Mouse (Mus musculus): ENCODE data around the gene Pf4.
"Not testable (repeated sequence)": the region's sequence is repeated elsewhere in the genome, so short reads cannot be mapped to it uniquely, and the experiment has no call there.

The Pf4 gene

GRCm38 (mm10) chr5:90788114-90788513, 15.9 kb downstream of the Pf4 start:
- no peak for DNase-seq (ENCODE audit: low spot score)

DNA sequence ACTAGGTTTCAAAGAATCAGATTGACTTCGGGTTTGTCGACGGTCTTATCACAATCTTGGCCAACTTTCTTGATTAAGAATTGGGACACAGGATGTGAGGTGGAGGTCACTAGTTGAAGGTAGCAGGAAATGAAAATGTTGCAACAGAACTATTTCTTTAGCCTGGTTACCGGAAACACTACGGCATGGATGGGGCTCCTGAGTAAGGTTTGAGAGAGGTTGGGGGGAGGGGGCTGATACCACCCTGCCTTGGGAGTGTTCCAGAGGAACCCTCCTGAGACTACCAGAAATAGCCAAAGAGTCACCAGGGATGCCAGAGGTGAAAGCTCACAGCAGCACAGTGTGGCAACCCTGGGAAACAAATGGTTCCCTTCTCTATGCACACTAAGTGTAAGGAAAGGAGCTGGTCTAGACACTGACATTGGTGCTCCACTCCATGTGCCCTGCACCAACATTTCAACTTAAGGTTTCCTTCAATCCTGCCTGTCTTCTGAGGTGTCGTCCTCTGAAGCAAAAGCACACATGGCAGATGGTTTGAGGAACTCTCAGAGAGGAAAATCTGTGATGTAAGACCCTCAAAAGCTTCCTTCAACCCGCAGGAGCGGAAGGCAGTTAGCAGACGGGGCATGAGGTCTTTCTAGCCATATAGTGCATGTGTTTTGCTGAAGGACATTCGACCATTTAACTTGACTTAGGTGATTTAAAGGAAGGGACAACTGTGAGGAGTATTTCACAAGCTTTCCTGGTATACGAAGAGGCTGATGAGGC, 17.3 kb downstream of the Pf4 start:
- DNase-seq (ENCODE audit: low spot score): no peak

DNA sequence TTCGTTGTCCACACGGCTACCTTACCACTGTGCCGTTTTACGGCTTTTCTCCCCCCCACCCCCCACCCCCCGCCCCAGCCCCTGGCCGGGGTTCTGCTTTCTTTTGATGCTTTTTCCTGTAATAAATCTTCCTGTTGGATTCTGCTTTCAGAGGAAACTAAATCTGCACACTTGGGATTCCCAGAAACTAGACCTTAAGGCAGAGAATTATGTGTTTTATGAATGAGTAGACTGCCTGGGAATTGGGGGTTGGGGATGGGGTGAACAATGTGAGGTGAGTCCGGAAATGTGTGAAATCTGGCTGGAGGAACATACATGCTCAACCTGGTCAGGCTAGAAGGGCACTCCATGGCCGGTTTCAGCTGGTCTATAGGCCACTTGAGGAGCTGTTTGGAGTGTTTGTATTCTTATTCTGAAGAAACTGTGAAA, 17.9 kb downstream of the Pf4 start:
- DNase-seq (ENCODE audit: low spot score): no peak

- no peak for DNase-seq (ENCODE audit: low spot score)
These were observed 22.0 kb downstream of the Pf4 start, which contains the start of gene Cxcl15 for GRCm38 (mm10) chr5:90794195-90794625. TSS of gene Cxcl15 (plus strand) at chr5:90794534.

DNA sequence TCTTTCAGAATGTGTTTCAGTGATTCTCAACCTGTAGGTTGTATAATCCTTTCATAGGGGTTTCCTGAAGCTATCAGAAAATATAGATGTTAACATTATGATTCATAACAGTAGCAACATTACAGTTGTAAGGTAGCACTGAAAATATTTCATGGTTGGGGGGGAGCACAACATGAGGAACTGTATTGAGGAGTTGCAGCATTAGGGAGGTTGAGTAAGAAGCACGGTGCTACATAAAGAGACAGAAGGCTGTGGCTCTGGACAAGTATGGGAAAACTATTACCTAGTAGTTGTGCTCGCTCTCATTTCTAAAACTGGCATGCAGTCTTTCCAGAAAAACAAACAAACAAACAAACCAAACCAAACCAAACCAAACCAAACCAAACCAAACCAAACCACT, 23.2 kb downstream of the Pf4 start:
- DNase-seq (ENCODE audit: low spot score): not testable (repeated sequence)

DNA sequence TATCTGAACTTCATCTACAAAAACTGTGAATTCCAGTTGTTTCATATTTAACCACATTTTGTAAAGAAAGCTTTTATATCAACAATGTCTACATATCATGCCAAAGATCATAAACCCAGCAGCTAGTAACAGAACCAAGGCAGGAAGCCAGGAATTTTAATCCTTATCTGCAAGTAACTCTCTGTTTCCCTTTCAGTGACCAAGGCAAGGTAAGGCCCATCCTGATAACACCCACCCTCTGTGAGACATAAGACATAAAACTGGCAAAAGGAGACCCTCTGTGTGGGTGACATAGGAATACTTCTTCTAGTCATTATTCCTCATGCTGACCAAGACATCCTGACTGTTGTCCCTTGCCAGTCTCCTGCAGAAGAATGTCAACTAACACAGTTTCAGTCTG, 32.3 kb downstream of the Pf4 start:
- no peak for DNase-seq (ENCODE audit: low spot score)

DNA sequence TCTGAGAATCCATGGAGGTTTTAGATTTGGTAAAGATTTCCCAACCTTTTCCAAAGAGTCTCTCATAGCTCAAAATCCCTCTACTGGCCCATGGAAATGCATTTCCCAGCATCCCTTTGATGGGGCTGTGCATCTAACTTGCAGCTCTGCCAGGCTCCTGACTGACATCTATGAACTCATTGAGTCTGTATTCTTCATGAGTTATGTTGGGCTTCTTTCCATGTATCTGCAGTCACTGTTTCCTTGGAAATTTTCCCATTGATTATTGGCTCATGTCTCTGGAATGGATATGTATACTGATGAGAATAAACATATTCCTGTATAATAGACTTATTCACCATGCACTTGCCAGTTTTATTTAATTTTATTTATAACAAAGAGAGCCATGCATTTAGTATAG, 33.8 kb downstream of the Pf4 start:
- DNase-seq (ENCODE audit: low spot score): no peak

DNA sequence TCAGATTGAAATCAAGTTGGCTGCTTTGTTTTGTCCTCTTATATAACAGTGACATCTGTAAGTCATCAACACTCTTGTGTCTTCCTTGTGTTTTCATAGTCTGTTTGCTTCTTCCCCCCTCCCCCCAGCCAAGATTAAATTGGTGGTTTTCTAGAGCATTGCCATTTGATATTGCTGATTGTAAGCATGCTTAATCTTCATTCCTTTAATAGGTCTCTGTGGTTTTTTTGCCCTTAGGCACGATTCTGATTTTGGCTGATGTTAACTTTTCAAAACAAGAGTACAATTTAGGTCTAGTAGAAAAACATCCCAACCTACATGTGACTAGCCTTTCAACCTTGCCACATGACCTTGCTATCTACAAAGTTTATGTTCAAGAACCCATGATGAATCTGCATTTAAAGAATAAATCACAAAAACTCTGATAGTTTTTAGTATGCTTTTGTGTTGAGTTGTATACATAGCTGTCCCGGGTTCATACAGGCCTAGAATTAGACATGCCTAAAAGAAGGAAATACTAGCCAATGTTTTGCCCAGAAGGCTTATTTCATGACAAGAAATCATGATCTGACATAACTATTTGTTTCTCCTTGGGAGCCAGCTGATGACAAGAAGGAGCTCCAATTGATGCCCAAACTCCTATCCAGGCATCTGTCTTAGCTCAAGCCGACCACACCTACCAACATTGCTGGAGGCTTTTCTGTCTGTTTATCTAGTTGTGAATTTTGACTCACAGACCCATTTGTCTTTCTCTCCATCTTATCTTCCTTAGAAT, 35.1 kb downstream of the Pf4 start:
- DNase-seq (ENCODE audit: low spot score): no peak

DNA sequence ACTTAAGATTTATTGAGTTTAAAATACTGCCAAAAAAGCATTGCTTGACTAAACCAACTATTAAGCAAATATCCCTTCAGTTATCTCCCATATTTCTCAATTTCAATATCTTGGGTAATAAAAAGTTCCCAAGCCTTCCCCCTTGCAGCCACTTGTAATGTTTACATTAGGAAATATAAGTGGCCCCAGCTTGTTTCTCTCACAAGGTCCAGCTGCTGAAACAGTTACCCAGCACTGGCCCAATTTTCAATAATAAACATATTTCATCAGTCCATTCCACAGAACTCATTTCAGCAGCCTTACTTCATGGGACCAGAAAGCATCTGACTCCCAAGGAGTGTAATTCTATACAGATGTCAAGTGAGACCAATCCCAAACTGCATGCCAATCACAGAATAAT, 47.5 kb downstream of the Pf4 start:
- no peak for DNase-seq (ENCODE audit: low spot score)
